Comparison of ENCODE assay signal across 8 mouse cellular contexts in genomic region chr1:37029154-37029907, GRCm38 (mm10). TPM values are rescaled to one million over a fixed set of nuclear protein-coding genes. Genes with fewer than 3 reads are reported as not detected.
A peak's percentile ranks its signal among the peaks of the same experiment; 100 is the strongest.
DNase-seq lines count a peak whose midpoint lies in the region; ATAC-seq and TF ChIP-seq lines count a peak whose summit lies in the region.

No protein-coding gene starts in this region.

- WGBS in forebrain, embryonic 13.5 days = 3% methylated on average over 26 of the region's 26 CpGs
- 3% methylated on average over 26 of the region's 26 CpGs for WGBS in heart, postnatal 0 days
- 4% methylated on average over 26 of the region's 26 CpGs for WGBS in neural tube, embryonic 13.5 days

- H3K4me2 ChIP-seq in forebrain, embryonic 13.5 days = peak overlapping the region; percentile 78
- H3K4me2 ChIP-seq in heart, postnatal 0 days (ENCODE audit: low read depth, low read length) = peak overlapping the region; percentile 61
- H3K4me2 ChIP-seq in neural tube, embryonic 13.5 days = peak overlapping the region; percentile 81

- peak; percentile 46 for DNase-seq in 3T3-L1 (ENCODE audit: low read depth, low spot score)
- DNase-seq in adrenal gland, postnatal 10 days = peak; percentile 74
- DNase-seq in heart, postnatal 0 days (ENCODE audit: low spot score) = peak; percentile 43
- DNase-seq in layer of hippocampus, adult 18-20 months (ENCODE audit: low spot score in 2 of 2) = peak; percentile 59 to 75
- DNase-seq in lung, adult 18-20 months = peak; percentile 62 to 70

- H3K4me3 ChIP-seq in forebrain, embryonic 13.5 days = peak overlapping the region; percentile 59
- peak overlapping the region; percentile 39 for H3K4me3 ChIP-seq in heart, postnatal 0 days (ENCODE audit: low read depth, low read length)
- H3K4me3 ChIP-seq in neural tube, embryonic 13.5 days = peak overlapping the region; percentile 56
- H3K4me3 ChIP-seq in testis, adult 2 months (ENCODE audit: control insufficient read depth, low read depth, low read length) = peak overlapping the region; percentile 95

- ATAC-seq in forebrain, embryonic 13.5 days = peak; percentile 98
- ATAC-seq in heart, postnatal 0 days (ENCODE audit: insufficient read depth, low read depth) = peak; percentile 85
- ATAC-seq in neural tube, embryonic 13.5 days (ENCODE audit: low read depth) = peak; percentile 99

- H3K9ac ChIP-seq in forebrain, embryonic 13.5 days = peak overlapping the region; percentile 68
- H3K9ac ChIP-seq in heart, postnatal 0 days (replicated peaks; ENCODE audit: low read depth, low read length) = 0 out of 2 replicates have a peak overlapping the region, but pooled peaks have one; percentile 12
- peak overlapping the region; percentile 68 for H3K9ac ChIP-seq in neural tube, embryonic 13.5 days

- H3K27me3 ChIP-seq in forebrain, embryonic 13.5 days = no peaks in the 10 kb centered on the region
- no peaks in the 10 kb centered on the region; the same call in 1 of the 2 replicates for H3K27me3 ChIP-seq in heart, postnatal 0 days (ENCODE audit: control insufficient read depth, insufficient read depth, low read length)
- H3K27me3 ChIP-seq in neural tube, embryonic 13.5 days = peaks cover 6% of the 10 kb centered on the region; the same call in 1 of the 2 replicates
- H3K27me3 ChIP-seq in testis, adult 2 months (ENCODE audit: control insufficient read depth, insufficient read depth, low read length) = no peaks in the 10 kb centered on the region

- no peaks in the 10 kb centered on the region for H3K9me3 ChIP-seq in forebrain, embryonic 13.5 days (replicated peaks)
- no peaks in the 10 kb centered on the region for H3K9me3 ChIP-seq in heart, postnatal 0 days (replicated peaks; ENCODE audit: control insufficient read depth, low read length)
- no peaks in the 10 kb centered on the region for H3K9me3 ChIP-seq in neural tube, embryonic 13.5 days

- TF ChIP-seq EP300 in heart, postnatal 0 days (IDR thresholded peaks at IDR 0.05; ENCODE audit: low read depth) = no peak

- no peaks in the 10 kb centered on the region for H3K36me3 ChIP-seq in forebrain, embryonic 13.5 days (ENCODE audit: poor library complexity, severe bottlenecking)
- no peaks in the 10 kb centered on the region for H3K36me3 ChIP-seq in heart, postnatal 0 days (replicated peaks; ENCODE audit: control insufficient read depth, insufficient read depth, low read length)
- no peaks in the 10 kb centered on the region for H3K36me3 ChIP-seq in neural tube, embryonic 13.5 days
- H3K36me3 ChIP-seq in testis, adult 2 months (ENCODE audit: control insufficient read depth, insufficient read depth, low read length) = no peaks in the 10 kb centered on the region

- peak; percentile 47; the same call in 1 of the 2 replicates for TF ChIP-seq POLR2A in testis, adult 2 months (IDR thresholded peaks at IDR 0.05; ENCODE audit: control insufficient read depth, low read depth, low read length)

- H3K4me1 ChIP-seq in forebrain, embryonic 13.5 days = peaks cover 11% of the 10 kb centered on the region
- H3K4me1 ChIP-seq in heart, postnatal 0 days (ENCODE audit: control insufficient read depth, insufficient read depth) = 0 out of 2 replicates have a peak, but pooled peaks cover 11% of the 10 kb centered on the region
- peaks cover 11% of the 10 kb centered on the region for H3K4me1 ChIP-seq in neural tube, embryonic 13.5 days (replicated peaks)
- H3K4me1 ChIP-seq in testis, adult 2 months (ENCODE audit: control insufficient read depth, insufficient read depth, low read length) = peaks cover 9% of the 10 kb centered on the region

- H3K27ac ChIP-seq in forebrain, embryonic 13.5 days = no peak overlapping the region; the same call in 1 of the 2 replicates
- H3K27ac ChIP-seq in heart, postnatal 0 days (ENCODE audit: low read depth) = peak overlapping the region; percentile 43
- 0 out of 2 replicates have a peak overlapping the region, but pooled peaks have one; percentile 4 for H3K27ac ChIP-seq in neural tube, embryonic 13.5 days (replicated peaks)
- peak overlapping the region; percentile 78 for H3K27ac ChIP-seq in testis, adult 2 months (ENCODE audit: control insufficient read depth, insufficient read depth, low read depth, low read length)

- TF ChIP-seq CTCF in heart, postnatal 0 days (IDR thresholded peaks at IDR 0.05; ENCODE audit: low read depth) = no peak
- TF ChIP-seq CTCF in testis, adult 2 months (IDR thresholded peaks at IDR 0.05; ENCODE audit: control insufficient read depth, insufficient read depth, insufficient replicate concordance, low read depth, low read length) = no peak

RNA-seq across cellular contexts. Expression of gene Vwa3b, which starts 2.9 kb away (rescaled TPM):
- 1 to 10 TPM; 1.9 to 2.8 TPM for total RNA-seq in adrenal gland, postnatal 10 days (2021)
- polyA plus RNA-seq in forebrain, embryonic 13.5 days (2015; fragmentation: Nextera tagmentation; extraction: Ambion mirVana) = 0.88 and 1.2 TPM in 2 replicates
- not detected in 2 replicates for total RNA-seq in heart, postnatal 0 days (2014; rRNA removed; ENCODE audit: low replicate concordance)
- 0.25 and 0.26 TPM in 2 replicates for polyA plus RNA-seq in heart, postnatal 0 days (2015; fragmentation: Nextera tagmentation; extraction: Ambion mirVana)
- 10 to 100 TPM; 21.2 to 22.6 TPM for total RNA-seq in layer of hippocampus, adult 18-20 months (2021)
- polyA plus RNA-seq in neural tube, embryonic 13.5 days (2015; fragmentation: Nextera tagmentation; extraction: Ambion mirVana) = 0.52 TPM in 1 of 2 replicates, not detected in the other
- polyA plus RNA-seq in testis, adult 2 months (2012; rRNA removed) = 219 and 242 TPM in 2 replicates

Comparison
In these comparisons a context has a peak if more than half of its experiments do, and no peak if none do; other contexts are left out.
1. H3K4me3 ChIP-seq: peak in every context shown above with its lines; median percentile 95 in testis, adult 2 months; 59 in forebrain, embryonic 13.5 days; 56 in neural tube, embryonic 13.5 days; 39 in heart, postnatal 0 days.
2. H3K9ac ChIP-seq: peak in every context shown above with its lines; median percentile 68 in forebrain, embryonic 13.5 days; 68 in neural tube, embryonic 13.5 days; 12 in heart, postnatal 0 days.
3. RNA of gene Vwa3b, which starts 2.9 kb away (polyA plus RNA-seq): 219 to 242 TPM in testis, adult 2 months; 0.88 to 1.2 TPM in forebrain, embryonic 13.5 days, 0.52 TPM in neural tube, embryonic 13.5 days and 0.25 to 0.26 TPM in heart, postnatal 0 days; every median in the first group is over 10 times any median in the second.
4. Peak in every context shown above with its lines, with median percentiles within 50 percentile points of each other: DNase-seq, ATAC-seq and H3K4me2 ChIP-seq.